Mouse (Mus musculus) limb, embryonic 11.5 days (tissue): ENCODE results near the gene Hnrnpf. TPM values are rescaled to one million over a fixed set of nuclear protein-coding genes. Genes with fewer than 3 reads are reported as not detected.

Experiments used
- ATAC-seq: fragments of 200-750 bp; cut with Nextera tagmentation; 2 replicates; pipeline ENCODE4 v1.8.0; 2017; ENCODE audit warnings: low read depth; ENCODE audit not compliant: insufficient number of reproducible peaks, low FRiP score, low TSS enrichment
- DNase-seq: peaks from one replicate; pipeline ENCODE4 v3.0.0-alpha.2; 2015; ENCODE audit warnings: low spot score
- H3K27ac ChIP-seq: fragments of 300-500 bp; sonication (generic); replicated peaks from 2 replicates; pipeline ENCODE4 v1.5.1; 2014; ENCODE audit warnings: low read depth, mild to moderate bottlenecking, low read length
- H3K27me3 ChIP-seq: fragments of 300-500 bp; sonication (generic); 2 replicates; pipeline ENCODE4 v1.6.1; 2014; ENCODE audit warnings: mild to moderate bottlenecking, low read length, mixed read lengths; ENCODE audit not compliant: control insufficient read depth, insufficient read depth
- H3K36me3 ChIP-seq: fragments of 300-500 bp; sonication (generic); 2 replicates; pipeline ENCODE4 v1.6.1; 2014; ENCODE audit warnings: mild to moderate bottlenecking, low read length, moderate library complexity, mixed read lengths; ENCODE audit not compliant: control insufficient read depth, insufficient read depth
- H3K4me1 ChIP-seq: fragments of 300-500 bp; sonication (generic); 2 replicates; pipeline ENCODE4 v1.6.1; 2014; ENCODE audit warnings: low read length, mixed read lengths; ENCODE audit not compliant: control insufficient read depth, insufficient read depth
- H3K4me2 ChIP-seq: fragments of 300-500 bp; sonication (generic); 2 replicates; pipeline ENCODE4 v1.6.1; 2014; ENCODE audit warnings: low read depth, mild to moderate bottlenecking, moderate library complexity; ENCODE audit not compliant: severe bottlenecking
- H3K4me3 ChIP-seq: fragments of 300-500 bp; sonication (generic); 2 replicates; pipeline ENCODE4 v1.5.1; 2014; ENCODE audit warnings: low read depth, low read length
- H3K9ac ChIP-seq: fragments of 300-500 bp; sonication (generic); 2 replicates; pipeline ENCODE4 v1.6.1; 2014; ENCODE audit warnings: mild to moderate bottlenecking, low read length
- H3K9me3 ChIP-seq: fragments of 300-500 bp; sonication (generic); 2 replicates; pipeline ENCODE4 v1.6.1; 2016; ENCODE audit warnings: low read length; ENCODE audit not compliant: control insufficient read depth
- WGBS: fragments of 180-500 bp; shearing (Covaris S2); extraction: QIAGEN DNeasy Blood & Tissue Kit; methylation state at CpG from one replicate; pipeline ENCODE4 v1.1.7; 2014; 5-methylcytosine and 5-hydroxymethylcytosine counted together
- microRNA-seq: library from miRNA; unstranded; fragments of <30 nt; microRNA quantifications from one replicate; pipeline ENCODE4, GENCODE M21; 2016
- polyA plus RNA-seq: library from polyadenylated mRNA; unstranded; fragments of >200 nt; fragmentation: Nextera tagmentation; extraction: Ambion mirVana; gene quantifications from 2 replicates; pipeline ENCODE4 v1.2.1, GENCODE M21; 2014

Hnrnpf gene
- polyA plus RNA-seq, 1 experiment from 2014 or later = 860 TPM

- Histone ChIP-seq H3K9ac (no peak overlapping the region), H3K4me2 (no peak overlapping the region), H3K4me1 (no peaks in the 10 kb centered on the region), H3K27ac (no peak overlapping the region), H3K27me3 (no peaks in the 10 kb centered on the region), H3K9me3 (no peaks in the 10 kb centered on the region), H3K4me3 (no peak overlapping the region), H3K36me3 (no peaks in the 10 kb centered on the region)
- no peak for DNase-seq
- no peak for ATAC-seq
- WGBS = 19% methylated on average over 14 of the region's 14 CpGs
These were observed 56.9 kb downstream of the Hnrnpf start for GRCm38 (mm10) chr6:117956851-117957501.

- no peak overlapping the region for H3K4me3 ChIP-seq
- H3K36me3 ChIP-seq = no peaks in the 10 kb centered on the region
- H3K27me3 ChIP-seq = no peaks in the 10 kb centered on the region
- H3K4me1 ChIP-seq = no peaks in the 10 kb centered on the region
- no peak for DNase-seq
- WGBS = 88% methylated on average over 3 of the region's 3 CpGs
- no peaks in the 10 kb centered on the region for H3K9me3 ChIP-seq
- no peak overlapping the region for H3K4me2 ChIP-seq
- no peak for ATAC-seq
- no peak overlapping the region for H3K9ac ChIP-seq
- H3K27ac ChIP-seq = no peak overlapping the region
These were observed 63.1 kb downstream of the Hnrnpf start for GRCm38 (mm10) chr6:117963201-117963600.

- 27% methylated on average over 9 of the region's 9 CpGs for WGBS
- H3K27me3 ChIP-seq = no peaks in the 10 kb centered on the region
- H3K27ac ChIP-seq = no peak overlapping the region
- no peaks in the 10 kb centered on the region for H3K4me1 ChIP-seq
- no peak overlapping the region for H3K9ac ChIP-seq
- DNase-seq (no peak), ATAC-seq (no peak)
- no peaks in the 10 kb centered on the region for H3K36me3 ChIP-seq
- no peaks in the 10 kb centered on the region for H3K9me3 ChIP-seq
- no peak overlapping the region for H3K4me3 ChIP-seq
- no peak overlapping the region for H3K4me2 ChIP-seq
These were observed 66.6 kb downstream of the Hnrnpf start for GRCm38 (mm10) chr6:117966729-117967128.

Small RNA genes lying within 50 kb of the gene (microRNA-seq; reads per million reads assigned to microRNA genes)
- not detected for gene Gm25535

Other genes starting within 250 kb of the Hnrnpf start
- 155 and 163 TPM in 2 replicates for gene Zfp637, start 59.1 kb upstream of the Hnrnpf start, polyA plus RNA-seq
- 13.2 and 16.2 TPM in 2 replicates for gene Zfp239, start 38.2 kb upstream of the Hnrnpf start, polyA plus RNA-seq
- 2.0 and 3.9 TPM in 2 replicates for gene Fxyd4, start 37.4 kb downstream of the Hnrnpf start, polyA plus RNA-seq
- gene Rasgef1a, start 111.1 kb downstream of the Hnrnpf start, polyA plus RNA-seq = not detected in 2 replicates
- 10.3 and 10.8 TPM in 2 replicates for gene Csgalnact2, start 238.8 kb downstream of the Hnrnpf start, polyA plus RNA-seq